Mouse (Mus musculus) heart, adult 8-10 months (tissue): Measurements from ENCODE around the gene Arpc4. TPM values are rescaled to one million over a fixed set of nuclear protein-coding genes. Genes with fewer than 3 reads are reported as not detected.
"Not testable (repeated sequence)": the region's sequence is repeated elsewhere in the genome, so short reads cannot be mapped to it uniquely, and the experiment has no call there.

ENCODE experiments used
- DNase-seq: peaks from one replicate; pipeline ENCODE4 v3.0.0; 2022; ENCODE audit warnings: low spot score
- total RNA-seq, 4 experiments: library from RNA; stranded (reverse); gene quantifications; 2 replicates each; pipeline ENCODE4 v1.2.4; 2022

The Arpc4 gene
- 10 to 100 TPM; 58.5 to 72.8 (median 62.0) TPM for total RNA-seq

DNA sequence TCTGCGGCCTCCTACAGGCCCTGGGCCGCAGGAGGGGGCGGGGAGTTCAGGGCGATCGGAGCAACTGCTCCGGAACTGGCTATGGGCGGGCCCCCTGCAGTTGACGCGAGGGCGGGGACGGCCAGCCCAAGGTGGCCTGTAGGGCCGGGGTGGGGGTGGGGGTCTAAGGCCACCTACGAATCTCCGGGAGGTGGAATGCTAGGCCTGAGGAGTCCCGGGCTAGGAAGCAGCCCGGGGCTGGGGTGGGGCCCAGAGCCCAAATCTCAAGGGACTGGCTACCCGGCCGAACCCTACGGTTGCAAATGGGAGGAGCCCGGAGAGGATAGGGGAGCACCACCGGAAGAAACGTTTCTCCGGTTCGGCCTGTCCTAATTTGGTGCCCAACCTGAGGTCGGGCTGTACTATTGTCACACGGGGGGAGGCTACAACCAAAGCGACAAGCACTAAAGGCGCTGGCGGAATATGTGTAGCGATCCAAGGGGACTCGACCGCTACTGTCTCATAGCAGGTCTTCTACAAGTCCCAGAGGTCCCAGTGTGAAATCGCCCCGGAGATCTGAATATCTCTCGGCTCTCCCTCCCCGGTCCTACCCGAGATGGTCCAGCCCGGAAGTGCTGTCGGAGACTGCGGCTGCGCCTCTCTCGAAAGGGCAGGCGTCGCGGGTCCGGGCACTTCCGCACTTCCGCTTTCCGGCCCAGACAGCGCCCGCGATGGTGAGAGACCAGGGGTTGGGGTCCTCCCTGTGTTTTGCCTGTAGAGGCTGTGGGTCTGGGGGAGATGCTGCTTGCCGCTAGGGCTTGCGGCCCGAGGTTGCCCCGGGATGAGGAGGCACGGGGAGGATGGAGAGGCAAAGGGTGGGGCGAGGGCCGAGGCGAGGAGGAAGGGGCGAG, at the start of gene Arpc4, which contains the start of gene Tada3:
Gene Arpc4, plus strand, starts transcription at position 620 of the 890 bp plus-strand sequence.
Gene Tada3, minus strand, starts transcription at position 388 of the 890 bp plus-strand sequence.
- DNase-seq = peak; percentile 90

DNA sequence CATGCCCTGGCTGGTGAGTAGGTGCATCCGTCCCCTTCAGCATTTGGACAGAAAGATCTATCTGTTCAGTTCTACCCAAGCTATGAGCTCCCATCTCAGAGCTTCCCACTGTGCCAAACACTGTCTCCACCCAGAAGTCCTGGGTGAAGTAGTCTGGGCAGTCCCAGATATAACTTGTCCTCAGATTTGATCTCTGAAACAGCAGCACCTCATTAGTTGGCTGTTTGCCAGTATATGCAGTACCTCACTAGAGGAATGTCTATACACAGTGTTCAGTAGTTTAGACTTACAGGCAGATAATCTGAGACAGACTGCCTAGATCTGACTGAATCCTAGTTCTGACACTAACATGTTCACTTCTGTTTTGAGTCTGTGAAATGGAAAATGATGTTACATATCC, 48.5 kb upstream of the Arpc4 start:
- DNase-seq = no peak

DNA sequence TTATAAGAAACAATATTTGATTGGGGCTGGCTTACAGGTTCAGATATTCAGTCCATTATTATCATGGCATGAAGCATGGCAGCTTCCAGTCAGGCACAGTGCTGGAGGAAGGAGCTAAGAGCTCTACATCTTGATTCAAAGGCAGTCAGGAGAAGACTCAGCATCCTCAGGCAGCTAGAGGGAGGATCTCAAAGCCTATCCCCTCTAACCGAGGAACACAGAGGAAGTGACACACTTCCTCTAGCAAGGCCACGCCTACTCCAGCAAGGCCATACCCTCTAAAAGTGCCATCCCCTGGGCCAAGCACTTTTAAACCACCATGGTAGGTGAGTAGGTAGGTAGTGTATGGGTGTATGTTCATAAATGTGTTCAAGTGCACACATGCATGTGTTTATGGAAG, 47.4 kb upstream of the Arpc4 start:
- DNase-seq = no peak

DNA sequence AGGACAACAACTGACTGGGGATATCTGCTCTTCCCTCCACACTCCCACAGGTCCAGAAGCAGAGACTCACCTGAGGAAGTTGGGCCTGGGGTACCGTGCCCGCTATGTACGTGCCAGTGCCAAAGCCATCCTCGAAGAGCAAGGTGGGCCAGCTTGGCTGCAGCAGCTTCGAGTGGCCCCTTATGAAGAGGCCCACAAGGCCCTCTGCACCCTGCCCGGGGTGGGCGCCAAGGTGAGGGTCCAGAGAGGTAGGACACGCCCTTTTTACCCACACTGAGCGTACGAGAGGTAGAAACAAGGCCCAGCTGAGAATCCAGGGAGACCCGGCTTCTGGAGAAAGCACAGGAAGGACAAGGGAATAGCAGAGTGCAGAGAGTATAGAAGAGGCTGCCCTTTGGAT, 46.2 kb upstream of the Arpc4 start:
- DNase-seq = no peak

DNA sequence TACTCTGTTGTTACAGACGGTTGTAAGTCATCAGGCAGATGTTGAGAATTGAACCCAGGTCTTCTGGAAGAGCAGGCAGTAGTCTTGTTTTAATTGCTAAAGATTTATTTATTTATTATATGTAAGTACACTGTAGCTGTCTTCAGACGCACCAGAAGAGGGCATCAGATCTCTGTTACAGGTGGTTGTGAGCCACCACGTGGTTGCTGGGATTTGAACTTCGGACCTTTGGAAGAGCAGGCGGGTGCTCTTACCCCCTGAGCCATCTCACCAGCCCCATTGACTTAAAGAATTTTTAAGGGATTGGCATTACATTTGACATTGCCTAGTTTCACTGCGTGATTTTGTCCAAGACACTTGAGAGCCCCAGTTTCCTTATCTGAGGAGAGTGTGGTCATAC, 45.2 kb upstream of the Arpc4 start:
- DNase-seq = not testable (repeated sequence)

DNA sequence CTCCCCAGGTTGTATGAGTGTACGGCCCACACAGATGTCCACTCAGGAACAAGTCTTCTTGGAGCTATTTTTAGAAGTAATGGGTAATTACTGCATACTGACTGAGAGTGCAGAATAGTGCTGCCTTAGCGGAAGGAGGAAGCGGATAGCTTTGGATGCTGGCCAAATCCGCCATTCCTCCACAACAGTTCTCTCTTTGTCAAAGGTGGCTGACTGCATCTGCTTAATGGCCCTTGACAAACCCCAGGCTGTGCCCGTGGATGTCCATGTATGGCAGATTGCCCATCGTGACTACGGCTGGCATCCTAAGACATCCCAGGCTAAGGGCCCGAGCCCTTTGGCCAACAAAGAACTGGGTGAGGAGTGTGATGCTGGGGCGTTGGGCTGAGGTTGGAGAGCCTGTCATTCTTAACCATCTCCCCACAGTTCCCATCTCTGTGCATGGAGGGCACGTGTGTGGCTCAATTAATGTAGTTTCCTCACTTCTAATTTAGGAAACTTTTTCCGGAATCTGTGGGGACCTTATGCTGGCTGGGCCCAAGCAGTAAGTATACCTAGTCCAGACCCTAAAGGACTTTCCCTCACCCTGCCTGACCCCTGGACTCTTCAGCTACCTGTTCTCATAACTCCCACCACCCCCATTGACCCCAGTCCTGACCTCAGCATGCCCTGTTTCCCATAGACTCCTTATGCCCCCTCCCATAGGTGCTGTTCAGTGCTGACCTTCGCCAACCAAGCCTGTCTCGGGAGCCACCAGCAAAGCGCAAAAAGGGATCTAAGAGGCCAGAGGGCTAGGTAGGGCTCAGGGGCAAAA, 44.6 kb upstream of the Arpc4 start:
- DNase-seq = peak; percentile 52

DNA sequence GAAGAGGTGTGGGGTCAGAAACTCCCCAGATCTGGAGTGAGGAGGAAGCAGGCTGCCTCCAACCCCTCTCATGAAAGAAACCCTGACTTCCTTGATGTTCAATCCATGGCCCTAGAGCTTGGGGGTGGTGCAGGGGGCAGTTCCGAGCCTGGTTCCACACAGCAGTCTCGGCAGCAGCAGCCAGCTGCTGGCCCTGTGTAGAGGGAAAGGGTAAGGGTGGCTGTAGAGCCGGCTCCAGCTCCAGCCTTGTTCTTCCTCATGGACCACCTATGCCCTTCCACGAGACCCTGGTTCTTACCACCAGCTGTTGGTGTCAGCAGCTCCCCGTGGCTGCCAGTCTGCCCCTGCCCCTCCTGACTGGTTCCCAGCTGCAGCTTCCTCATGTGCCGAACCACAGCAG, 43.7 kb upstream of the Arpc4 start:
- DNase-seq = no peak

DNA sequence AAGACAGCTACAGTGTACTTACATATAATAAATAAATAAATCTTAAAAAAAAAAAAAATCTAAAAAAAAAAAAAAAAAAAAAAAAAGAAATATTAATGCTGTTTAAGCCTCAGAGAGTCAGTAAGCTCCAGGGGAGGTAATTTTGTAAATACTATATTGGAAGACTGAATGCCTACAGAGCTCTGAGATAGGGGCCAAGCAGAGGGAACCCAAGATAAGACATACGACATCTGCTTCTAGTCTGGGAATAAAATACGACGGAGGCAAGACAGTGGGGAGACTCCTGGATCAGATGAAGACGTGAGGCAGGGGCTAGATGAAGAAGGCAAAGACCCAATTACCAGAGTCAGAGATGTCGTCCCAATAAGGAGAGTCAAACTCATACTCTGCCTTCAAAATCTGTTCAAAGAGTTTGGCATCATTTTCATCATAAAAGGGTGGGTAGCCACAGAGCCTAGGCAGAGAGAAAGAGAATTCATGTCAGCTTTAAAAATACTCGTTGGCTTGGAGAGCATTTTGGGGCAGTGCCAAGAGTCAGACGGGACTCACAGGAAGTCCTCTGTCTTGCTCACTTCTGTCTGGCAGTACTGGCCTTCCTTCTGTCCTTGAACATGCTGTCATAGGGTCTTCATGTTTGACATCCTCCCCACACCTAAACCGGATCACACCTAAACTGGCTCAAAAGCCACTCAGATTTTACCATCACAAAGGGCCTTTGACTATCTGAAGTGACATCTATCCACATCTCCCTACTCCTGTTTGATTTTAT, 40.9 kb upstream of the Arpc4 start:
- peak; percentile 42 for DNase-seq

DNA sequence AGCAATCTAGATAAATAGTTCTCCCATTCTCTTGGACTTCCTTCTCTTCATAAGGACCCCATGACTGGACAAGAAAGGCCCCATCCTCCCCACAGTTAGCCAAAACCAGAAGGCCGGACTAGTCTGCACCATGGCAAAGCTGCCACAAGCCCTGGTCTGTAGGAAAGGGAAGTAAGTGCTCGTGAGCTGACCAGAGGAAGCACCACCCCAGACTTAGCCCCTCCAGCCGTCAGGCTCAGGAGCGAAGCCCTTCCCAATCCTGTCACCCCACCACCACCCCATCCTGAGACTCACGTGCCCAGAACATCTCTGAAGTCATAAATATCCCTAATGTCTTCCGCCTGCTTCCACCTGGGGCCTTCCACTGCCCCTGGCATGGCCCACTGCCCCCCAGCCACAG, 36.3 kb upstream of the Arpc4 start:
- peak; percentile 37 for DNase-seq

DNA sequence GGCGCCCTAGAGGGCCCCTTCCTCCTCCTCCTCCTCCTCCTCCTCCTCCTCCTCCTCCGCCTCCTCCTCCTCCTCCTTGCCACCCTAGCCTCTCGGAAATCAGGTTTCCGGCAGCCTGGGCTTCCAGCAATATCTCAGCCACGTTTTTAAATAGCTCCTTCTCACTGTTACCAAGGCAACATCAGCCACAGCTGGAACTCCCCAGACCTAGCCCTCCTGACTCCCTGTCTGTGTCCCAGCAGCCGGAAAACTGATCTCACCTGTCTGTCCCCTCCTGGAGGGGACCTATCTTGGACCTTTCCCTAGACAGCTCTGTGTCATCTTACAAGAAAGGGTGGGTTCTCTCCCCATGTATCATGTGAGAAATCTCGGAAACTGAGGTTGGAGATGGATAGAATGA, 35.6 kb upstream of the Arpc4 start:
- no peak for DNase-seq

DNA sequence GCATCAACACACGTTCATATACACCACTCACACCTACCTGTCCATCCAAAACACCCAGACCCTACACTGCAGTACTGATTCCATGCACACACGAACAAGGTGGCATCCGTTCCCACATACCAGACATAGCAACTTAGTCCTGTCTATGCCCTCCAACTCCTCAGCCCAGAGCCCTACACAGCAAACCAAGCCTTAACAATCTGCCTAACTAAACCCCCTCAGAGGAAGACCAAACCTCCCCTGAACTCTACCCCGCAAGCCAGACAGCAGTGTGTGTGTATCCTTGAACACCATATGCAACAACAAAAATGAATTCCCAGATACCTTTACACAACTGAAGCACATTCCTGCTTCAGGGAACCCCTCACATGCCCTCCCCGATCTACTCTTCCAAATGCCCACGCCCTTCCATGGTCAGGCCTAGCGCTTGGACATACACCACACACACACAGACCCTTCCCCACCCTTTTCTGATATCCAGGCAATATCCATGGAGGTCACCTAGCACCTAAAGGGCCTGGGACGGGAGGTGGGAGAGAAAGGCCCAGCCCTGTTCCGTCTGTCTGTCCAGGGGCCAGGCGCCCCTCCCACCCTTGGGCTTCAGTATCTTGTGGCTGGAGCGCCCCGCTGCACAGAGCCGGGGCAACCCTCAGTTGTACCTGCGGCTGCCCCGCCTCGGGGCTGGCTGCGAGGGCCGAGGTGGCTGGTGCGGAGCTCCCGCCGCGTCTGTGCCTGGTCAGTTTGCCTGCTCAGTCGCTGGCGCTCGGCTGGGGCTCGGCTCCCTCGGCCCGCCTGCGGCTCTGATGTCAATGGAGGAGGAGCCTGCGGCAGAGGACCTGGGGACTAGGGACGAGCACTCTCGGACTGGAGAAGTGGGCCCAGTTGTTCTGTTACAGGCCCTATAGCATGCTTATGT, 34.5 kb upstream of the Arpc4 start, which contains the start of gene Camk1:
Gene Camk1, minus strand, starts transcription at position 808 of the 916 bp plus-strand sequence.
- peak; percentile 86 for DNase-seq

DNA sequence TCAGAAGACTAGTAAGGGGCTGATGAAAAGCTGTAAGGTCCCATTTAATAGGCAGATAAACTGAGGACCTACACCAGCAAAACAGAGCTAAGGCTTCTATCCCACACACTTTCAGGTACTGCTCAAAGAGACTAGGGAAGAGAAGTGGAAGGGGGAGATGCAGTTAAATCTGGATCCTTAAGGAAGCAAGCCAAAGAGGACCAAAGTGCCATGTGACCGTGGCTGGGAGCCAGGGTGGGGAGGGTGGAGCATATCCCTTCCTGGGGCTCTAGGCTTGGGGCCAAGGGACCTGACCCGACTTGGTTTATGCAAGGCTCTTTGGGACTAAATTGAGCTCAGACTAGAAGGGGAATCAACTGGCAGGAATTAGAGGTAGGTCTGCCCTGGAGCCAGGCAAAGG, 33.6 kb upstream of the Arpc4 start:
- DNase-seq = peak; percentile 87

DNA sequence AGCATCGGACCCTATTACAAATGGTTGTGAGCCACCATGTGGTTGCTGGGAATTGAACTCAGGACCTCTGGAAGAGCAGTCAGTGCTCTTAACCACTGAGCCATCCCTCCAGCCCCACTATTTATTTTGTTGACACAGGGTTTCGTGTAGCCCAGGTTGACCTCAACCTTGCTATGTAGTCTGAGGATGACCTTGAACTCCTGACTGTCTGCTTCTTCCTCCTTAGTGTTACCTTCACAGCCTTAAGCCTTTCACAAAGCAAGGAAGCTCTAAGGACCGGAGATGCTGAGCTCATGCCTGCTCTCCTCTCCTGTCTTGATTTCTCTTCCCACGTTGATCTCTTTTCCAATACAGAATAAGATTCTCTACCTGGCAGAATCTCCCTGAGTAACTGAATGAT, 31.0 kb upstream of the Arpc4 start:
- DNase-seq = no peak

DNA sequence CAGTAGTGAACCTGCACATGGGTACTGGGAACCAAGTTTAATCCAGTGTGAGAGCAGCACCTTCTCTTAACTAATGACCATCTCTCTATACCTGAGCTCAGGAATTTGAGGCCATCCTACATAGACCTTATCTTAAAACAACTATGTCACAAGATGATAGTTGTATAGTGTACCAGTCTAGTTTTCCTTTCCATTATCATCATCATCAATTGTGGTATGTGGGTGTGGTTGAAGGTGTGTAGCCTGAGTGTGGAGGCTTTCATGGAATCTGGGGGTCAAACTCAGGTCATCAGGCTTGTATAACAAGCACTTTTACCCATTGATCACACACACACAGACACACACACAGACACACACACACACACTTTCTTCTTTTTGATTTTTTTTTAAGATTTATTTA, 27.4 kb upstream of the Arpc4 start:
- no peak for DNase-seq

DNA sequence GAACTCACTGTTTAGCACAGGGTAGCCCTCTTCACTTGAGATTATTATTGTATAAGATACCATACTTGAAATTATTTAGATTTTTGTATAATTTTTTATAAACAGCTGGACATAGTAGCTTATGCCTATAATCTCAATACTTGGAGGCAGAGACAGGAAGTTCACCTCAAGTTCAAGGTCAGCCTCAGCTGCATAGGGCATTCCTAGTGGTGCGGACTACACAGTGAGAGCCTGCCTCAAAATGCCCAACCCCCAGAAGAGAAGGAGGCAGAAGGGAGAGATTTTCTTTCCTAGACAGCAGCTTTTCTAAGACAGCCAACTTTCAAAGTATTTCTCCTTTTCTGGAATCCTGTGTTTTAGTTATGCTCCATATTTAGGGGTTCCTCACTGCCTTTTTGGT, 26.8 kb upstream of the Arpc4 start:
- DNase-seq = no peak

DNA sequence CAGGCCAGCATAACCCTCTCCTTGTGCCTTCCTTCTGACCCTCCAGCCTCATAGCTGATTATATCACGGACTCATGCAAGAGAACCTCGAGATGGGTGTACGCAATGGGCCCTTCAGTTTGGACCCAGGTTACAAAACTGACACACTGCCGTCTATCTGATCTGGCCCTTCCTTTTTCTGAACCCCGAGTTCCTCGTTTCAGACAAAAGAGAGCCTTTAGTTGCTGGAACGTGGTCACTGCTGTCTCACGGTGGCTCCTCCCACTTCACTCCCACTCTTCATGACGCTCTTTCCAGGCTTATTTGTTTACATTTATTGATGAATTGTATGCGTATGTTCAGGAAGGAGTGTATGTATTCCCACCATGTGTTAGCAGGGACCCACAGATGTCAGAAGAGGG, 26.3 kb upstream of the Arpc4 start:
- DNase-seq = no peak

DNA sequence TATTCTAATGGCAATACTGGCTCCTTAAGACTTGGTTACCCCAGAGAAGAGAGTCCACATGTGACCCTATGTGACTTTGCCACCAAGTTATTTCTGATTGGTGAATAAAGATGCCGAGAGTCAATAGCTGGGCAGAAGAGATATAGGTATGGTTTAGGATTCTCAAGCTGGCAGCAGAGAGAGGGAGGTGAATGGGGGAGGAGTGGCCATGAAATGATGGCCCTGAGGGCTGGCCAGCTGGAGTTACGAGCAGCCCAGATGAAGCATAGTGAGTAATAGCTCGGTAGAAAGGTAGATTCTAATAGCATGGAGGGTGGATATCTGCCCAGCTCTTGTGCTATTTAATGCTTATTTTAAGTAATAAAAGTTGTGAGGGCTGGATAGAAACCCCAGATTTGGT, 25.1 kb upstream of the Arpc4 start:
- no peak for DNase-seq

DNA sequence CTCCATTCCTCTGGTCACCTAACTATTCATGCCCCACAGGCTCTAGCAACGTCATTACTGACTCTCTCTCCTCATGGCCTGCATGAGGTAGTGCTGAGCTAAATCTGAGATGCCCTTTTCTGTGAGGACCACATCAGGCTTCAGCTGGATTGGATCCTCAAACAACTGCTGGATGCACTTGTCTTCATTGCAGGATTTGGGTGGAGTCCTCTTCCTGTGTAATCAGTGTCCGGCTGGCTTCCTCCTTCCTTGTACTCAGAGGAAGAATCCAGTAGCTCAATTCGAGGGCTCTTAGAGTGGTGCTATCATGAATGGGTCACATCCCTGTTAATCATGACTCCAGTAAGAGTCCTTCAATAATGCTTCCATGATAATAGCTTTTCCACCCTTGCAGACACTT, 24.2 kb upstream of the Arpc4 start:
- DNase-seq = no peak

DNA sequence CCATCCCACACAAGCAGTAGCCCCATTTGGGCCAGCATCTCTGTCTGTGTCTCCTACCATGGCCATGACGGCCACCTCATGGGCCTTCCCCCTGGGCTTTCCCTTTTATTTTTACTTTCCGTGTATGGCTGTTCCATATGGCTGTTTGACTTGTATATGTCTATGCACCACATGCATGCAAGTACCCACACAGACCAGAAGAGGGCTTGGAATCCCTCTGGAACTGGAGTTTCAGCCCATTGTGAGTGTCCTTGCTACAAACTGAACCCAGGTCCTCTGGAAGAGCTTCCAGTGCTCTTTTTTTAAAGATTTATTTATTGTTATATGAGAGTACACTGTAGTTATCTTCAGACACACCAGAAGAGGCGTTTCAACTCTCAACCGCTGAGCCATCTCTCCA, 16.4 kb upstream of the Arpc4 start:
- no peak for DNase-seq

DNA sequence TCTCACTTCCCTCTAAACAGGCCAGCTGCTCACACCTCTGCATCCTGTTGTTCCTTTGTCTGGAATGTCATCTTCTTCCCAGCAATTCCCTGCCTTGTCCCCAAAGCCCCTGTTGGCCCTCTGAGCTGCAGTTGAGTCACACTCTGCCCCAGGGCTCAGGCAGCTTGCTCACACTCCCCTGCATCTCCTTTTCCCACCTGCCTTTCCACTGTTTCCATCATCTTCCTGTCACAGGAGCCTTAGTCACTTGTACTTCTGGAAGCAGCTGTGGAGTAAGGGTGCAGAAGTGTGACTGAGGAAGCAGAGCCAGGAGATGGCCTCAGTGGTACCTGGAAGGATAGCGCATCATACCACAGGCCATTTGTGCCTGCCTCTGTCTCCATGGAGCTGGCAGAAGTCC, 15.7 kb upstream of the Arpc4 start:
- DNase-seq = no peak
